Mouse (Mus musculus): ENCODE data around the gene Purb.

- TF ChIP-seq MYOD1 (IDR thresholded peaks at IDR 0.05; ENCODE audit: control insufficient read depth, insufficient read length, low read depth), result no peak
- TF ChIP-seq MAX (IDR thresholded peaks at IDR 0.05), result no peak
- TF ChIP-seq USF1 (IDR thresholded peaks at IDR 0.05; ENCODE audit: low read depth), result no peak
- TF ChIP-seq CTCF (IDR thresholded peaks at IDR 0.05; ENCODE audit: control insufficient read depth, insufficient read depth, insufficient read length), result no peak
- no peak for TF ChIP-seq FOSL1 (IDR thresholded peaks at IDR 0.05; ENCODE audit: insufficient read depth, low read length, poor library complexity, severe bottlenecking)
- no peak for TF ChIP-seq MYOG (IDR thresholded peaks at IDR 0.05; ENCODE audit: control insufficient read depth, extremely low read depth, insufficient read length)
- no peak for TF ChIP-seq CEBPB (IDR thresholded peaks at IDR 0.05; ENCODE audit: low read depth)
Measured at GRCm38 (mm10) chr11:6483103-6483502, 7.4 kb upstream of the Purb start.
